Mouse (Mus musculus) bone marrow, adult 2 months (tissue): ENCODE data around the gene Cacng1.

Source experiments
- CTCF ChIP-seq: fragments of 200-500 bp; IDR thresholded peaks from 2 replicates; pipeline ENCODE4 v1.5.1; 2011; ENCODE audit warnings: low read length, control low read depth; ENCODE audit not compliant: control insufficient read depth, insufficient read depth
- POLR2A ChIP-seq: fragments of 200-500 bp; IDR thresholded peaks from 2 replicates; pipeline ENCODE4 v1.6.1; 2011; ENCODE audit warnings: low read depth, mild to moderate bottlenecking, control low read depth, low read length, borderline replicate concordance; ENCODE audit not compliant: control insufficient read depth

DNA sequence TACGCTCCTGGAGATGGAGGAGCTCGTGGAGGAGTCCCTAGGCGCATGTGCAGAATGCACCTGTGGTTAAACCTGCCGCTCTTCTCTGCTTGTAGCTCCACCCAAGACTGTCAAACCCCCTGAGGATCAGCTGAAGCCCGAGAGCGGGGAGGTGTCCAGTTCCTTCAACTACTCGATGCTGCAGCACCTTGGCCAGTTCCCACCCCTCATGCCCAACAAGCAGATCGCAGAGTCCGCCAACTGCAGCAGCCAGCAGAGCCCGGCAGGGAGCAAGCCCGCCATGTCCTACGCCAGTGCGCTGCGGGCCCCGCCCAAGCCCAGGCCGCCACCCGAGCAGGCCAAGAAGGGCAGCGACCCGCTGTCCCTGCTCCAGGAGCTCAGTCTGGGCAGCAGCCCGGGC, 30.0 kb downstream of the Cacng1 start:
- TF ChIP-seq CTCF (no peak), POLR2A (no peak)
